Mouse (Mus musculus) Patski (cell line): ENCODE data around the gene Bod1. TPM values are rescaled to one million over a fixed set of nuclear protein-coding genes. Genes with fewer than 3 reads are reported as not detected.

Experiments used
- ATAC-seq: fragments of 100-300 bp; one replicate; pipeline ENCODE4 v1.8.0; 2021
- CTCF ChIA-PET: fragments of 350-600 bp; sonication (Branson Sonifier 250); formaldehyde crosslinking; loops from one replicate; lab custom pipeline; 2022; ENCODE audit warnings: inconsistent platforms; lab: Charles Lee
- POLR2A ChIA-PET: fragments of 350-600 bp; sonication (Branson Sonifier 250); formaldehyde crosslinking; loops from one replicate; lab custom pipeline; 2022; ENCODE audit warnings: antibody characterized with exemption, inconsistent platforms; lab: Charles Lee
- DNase-seq: peaks from one replicate; pipeline ENCODE4 v3.0.0-alpha.2; 2011; ENCODE audit warnings: low read depth, low spot score
- H3K27me3 ChIP-seq: fragments of 371-371 bp; one replicate; pipeline ENCODE4 v1.5.1; 2021
- CTCF ChIP-seq: fragments of 100-300 bp; IDR thresholded peaks from one replicate; pipeline ENCODE4 v1.5.1; 2021
- in situ Hi-C: fragments of 300-500 bp; cut with MboI; formaldehyde crosslinking; loops from 3 replicates; pipeline ENCODE4 v1.11.1; 2018; ENCODE audit warnings: low pct_unique_long_range_greater_than_20kb, mixed read lengths
- polyA plus RNA-seq: library from polyadenylated mRNA; unstranded; gene quantifications from one replicate; pipeline ENCODE4 v1.2.3, GENCODE M21; 2021

Bod1 gene
- polyA plus RNA-seq, 1 experiment from 2014 or later = 95.1 TPM

GRCm38 (mm10) chr11:31694109-31694508 lies 22.4 kb upstream of the Bod1 start:
- no peaks in the 10 kb centered on the region for H3K27me3 ChIP-seq
- TF ChIP-seq CTCF = no peak
- DNase-seq (no peak), ATAC-seq (no peak)
- ChIA-PET POLR2A (no interaction called here), CTCF (no interaction called here)
- in situ Hi-C loops = no loop called here

DNA sequence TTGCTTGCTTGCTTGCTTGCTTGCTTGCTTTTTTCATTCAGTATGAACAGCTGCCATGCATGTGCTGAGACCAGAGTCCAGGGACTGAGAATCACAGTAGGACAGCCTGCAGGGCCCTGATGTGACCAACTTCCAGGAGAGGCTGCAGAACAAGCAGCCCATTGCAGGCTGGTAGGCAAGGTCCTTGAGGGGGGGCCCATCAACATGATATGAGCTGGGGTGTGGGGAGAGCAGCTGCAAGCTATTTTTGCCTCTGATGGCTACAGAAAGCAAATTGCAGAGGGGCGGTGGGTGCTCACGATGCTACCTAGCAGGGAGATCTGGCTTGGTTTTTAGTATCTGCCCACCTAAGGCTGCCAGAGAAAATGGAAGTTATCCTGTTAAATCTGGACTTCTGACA lies 21.6 kb upstream of the Bod1 start:
- in situ Hi-C loops = no loop called here
- no peak for TF ChIP-seq CTCF

GRCm38 (mm10) chr11:31688956-31689355 lies 17.3 kb upstream of the Bod1 start:
- ATAC-seq = no peak
- no peak for DNase-seq
- no peaks in the 10 kb centered on the region for H3K27me3 ChIP-seq
- TF ChIP-seq CTCF = no peak
- in situ Hi-C loops = no loop called here
- ChIA-PET CTCF (no interaction called here), POLR2A (no interaction called here)

More for the DNA sequence above, 21.6 kb upstream of the Bod1 start:
- H3K27me3 ChIP-seq = no peaks in the 10 kb centered on the region
- ChIA-PET POLR2A (no interaction called here), CTCF (no interaction called here)
- DNase-seq (no peak), ATAC-seq (no peak)

GRCm38 (mm10) chr11:31684913-31685567 lies 13.4 kb upstream of the Bod1 start:
- CTCF ChIA-PET = no interaction called here
- no peak for TF ChIP-seq CTCF
- H3K27me3 ChIP-seq = no peaks in the 10 kb centered on the region
- ATAC-seq (peak; percentile 26), DNase-seq (no peak)
- POLR2A ChIA-PET = interaction anchor here (0.6 kb wide), 1 partner anchor 12 kb away, joined by 3 read pairs; no protein-coding TSS in a partner anchor
- in situ Hi-C loops = no loop called here

- in situ Hi-C loops = no loop called here
- no peaks in the 10 kb centered on the region for H3K27me3 ChIP-seq
- TF ChIP-seq CTCF = no peak
- ChIA-PET CTCF (no interaction called here), POLR2A (no interaction called here)
- no peak for DNase-seq
- ATAC-seq = no peak
Observed at GRCm38 (mm10) chr11:31684126-31684525, 12.4 kb upstream of the Bod1 start.

DNA sequence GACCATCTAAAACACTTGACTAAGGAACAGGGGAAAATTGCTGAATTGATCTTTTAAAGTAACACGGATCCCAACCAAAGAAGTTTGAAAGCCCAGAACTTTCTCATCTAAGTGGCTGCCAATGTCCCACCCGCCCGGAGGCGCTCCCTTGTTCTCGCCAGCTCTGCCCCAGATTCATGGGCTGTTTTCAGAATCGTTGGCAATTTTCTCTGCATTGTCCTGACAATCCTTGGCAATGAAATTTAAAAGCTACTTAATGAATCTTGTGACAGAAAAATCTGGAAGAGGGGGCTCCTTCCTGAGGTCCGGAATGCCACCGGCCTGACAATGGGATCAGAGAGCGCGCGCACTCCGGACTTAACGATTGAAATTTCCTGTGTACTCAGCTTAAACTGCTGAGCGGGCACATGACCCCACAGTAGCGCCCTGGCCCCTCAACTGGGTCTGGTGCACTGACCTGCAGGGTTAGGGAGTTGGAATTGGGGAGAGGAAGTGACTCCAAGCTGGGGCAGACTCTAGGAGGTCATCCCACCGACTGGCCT lies 8.2 kb upstream of the Bod1 start:
- DNase-seq (no peak), ATAC-seq (no peak)
- no peak for TF ChIP-seq CTCF
- ChIA-PET POLR2A (interaction anchor here (0.6 kb wide), 1 partner anchor 234 kb away, joined by 5 read pairs; no protein-coding TSS in a partner anchor), CTCF (no interaction called here)
- no peaks in the 10 kb centered on the region for H3K27me3 ChIP-seq
- in situ Hi-C loops = no loop called here

- H3K27me3 ChIP-seq = no peaks in the 10 kb centered on the region
- no peak for DNase-seq
- in situ Hi-C loops = no loop called here
- ChIA-PET CTCF (interaction anchor here (1.1 to 3.6 kb wide), 7 partner anchors 8 to 484 kb away, joined by 3 to 43 read pairs (median 4); no protein-coding TSS in a partner anchor), POLR2A (no interaction called here)
- no peak for ATAC-seq
- no peak for TF ChIP-seq CTCF
Observed at GRCm38 (mm10) chr11:31677309-31677708, 5.6 kb upstream of the Bod1 start.

GRCm38 (mm10) chr11:31676661-31677252 lies 5.1 kb upstream of the Bod1 start:
- in situ Hi-C loops = no loop called here
- ATAC-seq (no peak), DNase-seq (no peak)
- no peaks in the 10 kb centered on the region for H3K27me3 ChIP-seq
- TF ChIP-seq CTCF = no peak
- ChIA-PET CTCF (interaction anchor here (1.7 to 3.6 kb wide), 5 partner anchors 118 to 485 kb away, joined by 4 to 43 read pairs (median 5); no protein-coding TSS in a partner anchor), POLR2A (no interaction called here)

- in situ Hi-C loops = no loop called here
- DNase-seq = no peak
- POLR2A ChIA-PET = no interaction called here
- ATAC-seq = no peak
- CTCF ChIA-PET = interaction anchor here (1.8 to 3.6 kb wide), 2 partner anchors 119 to 274 kb away, joined by 4 to 43 read pairs; no protein-coding TSS in a partner anchor
- TF ChIP-seq CTCF = peak; percentile 74
- no peaks in the 10 kb centered on the region for H3K27me3 ChIP-seq
Observed at GRCm38 (mm10) chr11:31675430-31675829, 3.7 kb upstream of the Bod1 start.

DNA sequence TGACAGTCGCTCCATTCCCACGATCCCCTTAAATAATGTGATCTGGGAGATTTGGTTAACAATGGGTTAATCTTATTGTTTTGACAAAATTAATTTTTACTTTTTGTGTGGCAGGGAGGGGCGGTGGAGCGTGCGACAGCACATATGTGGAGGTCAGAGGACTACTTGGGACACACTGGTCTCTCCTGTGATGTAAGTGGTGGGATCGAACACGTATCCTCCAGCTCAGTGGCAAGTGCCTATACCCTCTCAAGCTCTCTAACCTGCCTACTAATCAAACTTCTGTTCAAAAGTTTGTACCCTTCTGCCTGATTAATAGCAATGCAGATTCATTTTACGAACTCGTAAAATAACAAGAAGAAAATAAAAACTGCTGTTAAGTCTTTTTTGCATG lies 482 bp upstream of the Bod1 start:
- ChIA-PET POLR2A (no interaction called here), CTCF (interaction anchor here (1.1 kb wide), 1 partner anchor 196 kb away, joined by 3 read pairs; no protein-coding TSS in a partner anchor)
- in situ Hi-C loops = loop anchor here (5.0 to 25.0 kb wide), 5 partner anchors 200 to 985 kb away; partner anchors contain the start of genes Cpeb4 and Erlec1
- DNase-seq (no peak), ATAC-seq (no peak)
- no peak for TF ChIP-seq CTCF
- no peaks in the 10 kb centered on the region for H3K27me3 ChIP-seq
